Mouse (Mus musculus) embryonic facial prominence, embryonic 12.5 days (tissue): Measurements from ENCODE around the gene 4930412O13Rik. TPM values are rescaled to one million over a fixed set of nuclear protein-coding genes. Genes with fewer than 3 reads are reported as not detected.
A peak's percentile ranks its signal among the peaks of the same experiment; 100 is the strongest.

Experiments used
- ATAC-seq: fragments of 200-750 bp; cut with Nextera tagmentation; 2 replicates; pipeline ENCODE4 v1.8.0; 2017; ENCODE audit not compliant: insufficient number of reproducible peaks, insufficient read depth, low FRiP score, low TSS enrichment
- H3K27ac ChIP-seq: fragments of 300-500 bp; sonication (generic); 2 replicates; pipeline ENCODE4 v1.5.1; 2016; ENCODE audit warnings: mild to moderate bottlenecking
- H3K27me3 ChIP-seq: fragments of 300-500 bp; sonication (generic); 2 replicates; pipeline ENCODE4 v1.6.1; 2016; ENCODE audit warnings: mild to moderate bottlenecking, moderate library complexity
- H3K36me3 ChIP-seq: fragments of 300-500 bp; sonication (generic); 2 replicates; pipeline ENCODE4 v1.6.1; 2016; ENCODE audit warnings: mild to moderate bottlenecking
- H3K4me1 ChIP-seq: fragments of 300-500 bp; sonication (generic); 2 replicates; pipeline ENCODE4 v1.6.1; 2016
- H3K4me2 ChIP-seq: fragments of 300-500 bp; sonication (generic); replicated peaks from 2 replicates; pipeline ENCODE4 v1.6.1; 2016; ENCODE audit warnings: mild to moderate bottlenecking, moderate library complexity
- H3K4me3 ChIP-seq: fragments of 300-500 bp; sonication (generic); 2 replicates; pipeline ENCODE4 v1.5.1; 2016; ENCODE audit warnings: mild to moderate bottlenecking
- H3K9ac ChIP-seq: fragments of 300-500 bp; sonication (generic); 2 replicates; pipeline ENCODE4 v1.6.1; 2016; ENCODE audit warnings: mild to moderate bottlenecking, moderate library complexity
- H3K9me3 ChIP-seq: fragments of 300-500 bp; sonication (generic); 2 replicates; pipeline ENCODE4 v1.6.1; 2016; ENCODE audit warnings: mild to moderate bottlenecking, moderate library complexity
- WGBS: fragments of 180-500 bp; shearing (Covaris S2); methylation state at CpG from one replicate; pipeline ENCODE4 v1.1.7; 2016; 5-methylcytosine and 5-hydroxymethylcytosine counted together
- polyA plus RNA-seq: library from polyadenylated mRNA; unstranded; fragments of >200 nt; fragmentation: Nextera tagmentation; extraction: Ambion mirVana; gene quantifications from 2 replicates; pipeline ENCODE4 v1.2.1, GENCODE M21; 2016

4930412O13Rik gene
- polyA plus RNA-seq, 1 experiment from 2014 or later, result 1.8 TPM

DNA sequence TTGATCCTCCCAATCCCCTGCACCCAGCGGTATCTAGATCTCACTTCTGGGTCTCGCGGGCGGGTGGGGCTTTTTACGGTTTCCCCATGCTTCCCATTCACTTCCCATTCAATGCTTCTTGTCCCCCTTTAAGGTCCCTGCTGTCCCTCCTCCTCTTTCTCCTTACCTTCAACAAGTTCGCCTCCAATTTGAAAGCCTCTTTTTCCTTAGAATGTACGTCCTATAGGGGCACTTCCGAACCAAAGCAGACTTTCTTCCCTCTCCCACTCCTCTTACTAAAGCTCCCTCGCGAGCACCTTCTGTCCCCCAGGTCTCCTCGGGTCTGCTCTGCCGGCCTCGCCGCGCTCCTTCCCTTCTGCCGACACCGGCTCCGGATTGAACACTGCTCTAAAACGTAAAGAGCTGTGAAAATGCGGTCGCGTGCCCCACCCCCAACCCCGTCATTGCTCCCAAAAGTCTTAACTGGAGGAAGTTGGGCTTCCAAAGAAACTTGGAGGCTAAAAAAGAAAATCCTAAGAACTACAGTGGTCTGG is 8.7 kb downstream of the 4930412O13Rik start, which contains the start of gene Gata3:
Gata3 (minus strand) TSS at position 384 of the 533 bp plus-strand sequence.
- no peaks in the 10 kb centered on the region for H3K9me3 ChIP-seq
- H3K4me2 ChIP-seq, result peak within 1 kb of the TSS; percentile 42
- H3K27me3 ChIP-seq, result peaks cover 88% of the 10 kb centered on the region
- peak within 1 kb of the TSS; percentile 25; the same call in 1 of the 2 replicates for H3K4me3 ChIP-seq
- no peak within 1 kb of the TSS for H3K9ac ChIP-seq
- under 1% methylated on average over 23 of the region's 23 CpGs for WGBS
- no peaks in the 10 kb centered on the region for H3K36me3 ChIP-seq
- H3K27ac ChIP-seq, result no peak within 1 kb of the TSS
- peaks cover 5% of the 10 kb centered on the region; the same call in 1 of the 2 replicates for H3K4me1 ChIP-seq
- no peak for ATAC-seq

DNA sequence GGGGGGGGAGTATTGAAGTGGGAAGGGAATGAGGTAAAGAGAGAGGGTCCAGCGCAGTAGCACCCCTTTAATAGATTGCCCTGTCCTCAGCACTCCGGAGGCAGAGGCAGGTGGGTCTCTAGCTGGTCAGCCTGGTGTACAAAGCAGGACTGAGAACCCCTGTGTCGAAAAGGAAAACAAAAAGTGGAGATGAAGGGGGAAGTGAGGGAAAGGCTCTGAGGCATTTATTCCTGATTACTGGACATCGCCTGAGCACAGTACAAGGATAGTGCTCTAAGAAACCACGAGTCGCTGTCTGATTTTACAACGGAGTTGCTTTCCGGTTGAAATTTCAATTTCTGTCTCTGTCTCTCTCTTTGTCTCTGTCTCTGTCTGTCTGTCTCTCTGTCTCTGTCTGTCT is 9.2 kb downstream of the 4930412O13Rik start:
- peaks cover 5% of the 10 kb centered on the region; the same call in 1 of the 2 replicates for H3K4me1 ChIP-seq
- H3K27ac ChIP-seq, result no peak overlapping the region
- no peaks in the 10 kb centered on the region for H3K9me3 ChIP-seq
- 0 out of 2 replicates have a peak overlapping the region, but pooled peaks have one; percentile 25 for H3K4me3 ChIP-seq
- H3K36me3 ChIP-seq, result no peaks in the 10 kb centered on the region
- H3K9ac ChIP-seq, result no peak overlapping the region
- H3K27me3 ChIP-seq, result peaks cover 89% of the 10 kb centered on the region
- 9% methylated on average over 8 of the region's 8 CpGs for WGBS
- peak overlapping the region; percentile 42; the same call in 1 of the 2 replicates for H3K4me2 ChIP-seq
- no peak for ATAC-seq

DNA sequence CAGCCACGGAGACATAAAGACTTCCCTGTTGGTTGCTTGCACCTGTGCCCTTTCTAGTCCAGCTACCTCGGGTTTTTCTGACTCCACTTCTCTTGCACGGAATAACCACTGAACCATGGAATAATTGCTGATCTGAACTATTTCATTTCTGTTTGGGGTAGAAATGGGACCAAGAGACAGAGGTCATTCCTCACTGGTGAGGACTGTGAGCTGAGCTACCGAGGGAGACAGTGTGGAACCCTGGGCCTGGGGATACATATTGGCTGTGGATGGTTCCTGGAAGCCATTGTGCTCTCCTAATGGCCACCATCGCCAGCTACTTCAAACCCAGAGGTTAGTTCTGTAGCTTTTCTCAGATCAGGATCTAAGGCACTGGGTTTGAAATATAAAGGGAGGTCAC is 9.9 kb downstream of the 4930412O13Rik start:
- 2% methylated on average over 5 of the region's 5 CpGs for WGBS
- H3K27ac ChIP-seq, result no peak overlapping the region
- peaks cover 11% of the 10 kb centered on the region for H3K4me1 ChIP-seq
- no peak overlapping the region for H3K9ac ChIP-seq
- no peak overlapping the region for H3K4me2 ChIP-seq
- H3K4me3 ChIP-seq, result no peak overlapping the region
- no peaks in the 10 kb centered on the region for H3K9me3 ChIP-seq
- H3K27me3 ChIP-seq, result peaks cover 89% of the 10 kb centered on the region
- no peak for ATAC-seq
- no peaks in the 10 kb centered on the region for H3K36me3 ChIP-seq

DNA sequence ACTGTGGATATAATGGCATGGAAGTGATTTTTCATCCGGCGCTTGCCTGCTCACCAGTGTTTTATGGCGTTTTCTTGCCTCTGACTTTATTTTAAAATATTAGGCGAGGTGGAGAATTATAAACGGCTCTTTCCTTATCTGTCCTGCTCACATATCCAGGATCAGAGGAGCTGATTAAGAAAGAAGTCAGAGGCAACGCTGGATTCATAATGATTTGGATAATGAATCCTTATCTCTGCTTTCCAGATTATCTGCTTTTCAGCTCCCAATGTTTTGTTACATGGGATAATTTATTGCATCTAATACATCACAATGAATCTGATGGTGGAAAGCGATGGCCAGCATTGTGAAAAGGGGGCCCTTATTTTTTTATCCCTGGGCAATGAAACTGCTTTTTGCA is 11.5 kb downstream of the 4930412O13Rik start:
- Histone ChIP-seq H3K36me3 (no peaks in the 10 kb centered on the region), H3K27ac (no peak overlapping the region), H3K4me1 (peaks cover 14% of the 10 kb centered on the region), H3K9me3 (no peaks in the 10 kb centered on the region), H3K4me2 (no peak overlapping the region), H3K9ac (no peak overlapping the region), H3K4me3 (no peak overlapping the region), H3K27me3 (peaks cover 89% of the 10 kb centered on the region)
- ATAC-seq, result no peak
- WGBS, result 6% methylated on average over 7 of the region's 7 CpGs

DNA sequence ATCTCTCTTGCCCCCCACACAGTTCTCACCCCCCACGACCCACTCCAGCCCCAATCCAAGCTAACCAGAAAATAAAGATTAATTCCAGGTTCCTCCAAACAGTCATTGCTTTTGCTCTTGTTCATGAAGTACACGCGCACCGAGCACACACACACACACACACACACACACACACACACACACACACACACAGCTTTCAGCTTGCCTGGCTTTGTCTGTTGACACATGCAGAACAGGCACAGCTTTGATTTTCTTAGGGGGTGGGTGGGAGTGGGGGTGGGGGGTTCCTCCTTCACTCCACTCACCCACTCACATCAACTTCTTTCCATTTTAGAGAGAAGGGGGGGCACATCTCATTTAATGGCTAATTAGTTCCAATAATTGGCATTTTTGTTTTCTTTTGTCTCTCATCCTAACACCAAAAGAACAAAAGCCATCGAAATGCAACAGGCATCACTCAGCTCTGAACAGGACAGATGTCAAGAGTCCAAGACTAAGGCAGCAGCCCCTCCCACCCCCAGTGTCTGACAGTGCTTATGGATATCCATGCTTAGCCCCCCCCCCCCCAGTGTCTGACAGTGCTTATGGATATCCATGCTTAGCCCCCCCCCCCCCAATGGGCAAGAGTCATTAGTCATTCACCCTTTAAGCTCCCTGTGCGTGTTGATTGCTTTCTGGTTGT is 12.4 kb downstream of the 4930412O13Rik start:
- H3K9ac ChIP-seq, result no peak overlapping the region
- H3K4me1 ChIP-seq, result peaks cover 14% of the 10 kb centered on the region
- peaks cover 92% of the 10 kb centered on the region for H3K27me3 ChIP-seq
- H3K4me2 ChIP-seq, result no peak overlapping the region
- no peak overlapping the region for H3K4me3 ChIP-seq
- no peaks in the 10 kb centered on the region for H3K36me3 ChIP-seq
- H3K9me3 ChIP-seq, result no peaks in the 10 kb centered on the region
- H3K27ac ChIP-seq, result no peak overlapping the region
- WGBS, result 1% methylated on average over 5 of the region's 6 CpGs
- ATAC-seq, result no peak

DNA sequence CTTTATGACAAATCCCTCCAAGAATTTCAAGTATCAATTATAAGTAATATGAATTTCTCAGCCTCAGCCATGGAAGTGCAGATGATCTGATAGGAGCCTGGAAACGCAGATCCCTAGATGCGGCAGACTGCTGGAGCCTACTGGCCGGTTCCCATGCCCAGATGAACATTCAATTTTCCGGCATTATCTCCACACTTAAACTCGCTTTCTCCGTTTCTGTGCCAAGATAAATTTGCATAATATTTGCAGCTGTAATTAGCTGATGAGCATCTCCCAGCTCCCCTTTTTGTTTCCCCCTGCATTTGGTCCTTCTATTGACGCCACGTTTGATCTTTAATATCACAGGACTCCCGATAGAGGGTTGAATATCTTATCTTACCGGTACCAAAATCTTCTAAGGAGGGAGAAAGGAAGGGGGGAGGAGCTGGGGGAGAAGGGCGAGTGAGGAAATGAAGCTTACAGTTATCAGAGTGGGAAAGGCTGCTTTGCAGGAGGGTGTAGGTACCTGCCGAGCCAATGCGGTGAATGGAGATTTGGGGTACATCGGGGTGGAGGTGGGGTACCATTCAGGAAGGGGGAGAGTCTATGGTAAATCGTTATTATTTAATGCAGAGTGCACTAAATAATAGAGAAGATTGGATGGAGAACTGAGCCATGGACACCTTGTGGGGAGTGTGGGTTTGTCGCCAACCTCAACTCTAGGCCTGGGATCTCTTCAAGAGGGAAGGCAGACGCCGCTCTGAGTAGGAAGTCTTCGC is 14.0 kb downstream of the 4930412O13Rik start:
- WGBS, result 2% methylated on average over 19 of the region's 19 CpGs
- ATAC-seq, result no peak

DNA sequence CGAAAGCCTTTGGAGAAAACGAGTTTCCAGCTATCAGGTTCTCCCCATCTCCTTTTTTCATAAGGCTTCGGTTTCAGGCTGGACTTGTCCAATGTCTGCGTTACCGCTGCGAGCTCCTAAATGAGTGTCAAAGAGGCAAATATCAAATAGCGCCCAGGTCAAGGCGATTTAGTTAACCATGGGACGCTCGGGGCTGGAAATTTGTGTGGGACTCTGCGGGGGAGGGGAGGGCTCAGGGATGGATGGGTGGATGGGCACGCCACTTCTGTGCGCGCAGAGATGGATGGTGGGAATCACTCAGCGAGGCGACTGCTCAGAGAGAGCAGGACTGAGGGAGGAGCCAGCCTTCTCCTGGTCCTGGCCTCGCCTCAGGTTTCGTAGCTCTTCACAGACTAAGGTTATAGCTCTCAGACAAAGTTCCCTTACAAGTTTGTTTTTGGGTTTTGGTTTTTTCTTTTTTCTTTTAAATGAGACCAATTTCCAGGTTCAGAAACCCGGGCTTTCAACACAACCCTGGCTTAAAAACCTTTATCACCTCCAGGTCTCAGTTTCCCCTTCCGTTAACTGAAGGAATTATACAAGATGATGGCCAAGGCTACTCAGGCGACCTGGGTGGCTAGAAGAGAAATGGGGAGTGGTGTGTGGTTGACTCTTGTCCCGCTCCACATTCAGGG is 15.2 kb downstream of the 4930412O13Rik start:
- peaks cover 9% of the 10 kb centered on the region; the same call in 1 of the 2 replicates for H3K4me1 ChIP-seq
- peak overlapping the region; percentile 15; the same call in 1 of the 2 replicates for H3K4me3 ChIP-seq
- 2% methylated on average over 22 of the region's 22 CpGs for WGBS
- H3K9ac ChIP-seq, result no peak overlapping the region
- H3K27ac ChIP-seq, result no peak overlapping the region
- no peaks in the 10 kb centered on the region for H3K36me3 ChIP-seq
- H3K4me2 ChIP-seq, result peak overlapping the region; percentile 38
- peaks cover 79% of the 10 kb centered on the region for H3K27me3 ChIP-seq
- H3K9me3 ChIP-seq, result no peaks in the 10 kb centered on the region
- ATAC-seq, result no peak; the same call in 1 of the 2 replicates

More for the DNA sequence above, 14.0 kb downstream of the 4930412O13Rik start:
- peaks cover 91% of the 10 kb centered on the region for H3K27me3 ChIP-seq
- H3K4me1 ChIP-seq, result peaks cover 9% of the 10 kb centered on the region; the same call in 1 of the 2 replicates
- H3K9ac ChIP-seq, result no peak overlapping the region
- H3K27ac ChIP-seq, result no peak overlapping the region
- H3K9me3 ChIP-seq, result no peaks in the 10 kb centered on the region
- no peaks in the 10 kb centered on the region for H3K36me3 ChIP-seq
- H3K4me2 ChIP-seq, result 0 out of 2 replicates have a peak overlapping the region, but pooled peaks have one; percentile 38
- H3K4me3 ChIP-seq, result no peak overlapping the region

DNA sequence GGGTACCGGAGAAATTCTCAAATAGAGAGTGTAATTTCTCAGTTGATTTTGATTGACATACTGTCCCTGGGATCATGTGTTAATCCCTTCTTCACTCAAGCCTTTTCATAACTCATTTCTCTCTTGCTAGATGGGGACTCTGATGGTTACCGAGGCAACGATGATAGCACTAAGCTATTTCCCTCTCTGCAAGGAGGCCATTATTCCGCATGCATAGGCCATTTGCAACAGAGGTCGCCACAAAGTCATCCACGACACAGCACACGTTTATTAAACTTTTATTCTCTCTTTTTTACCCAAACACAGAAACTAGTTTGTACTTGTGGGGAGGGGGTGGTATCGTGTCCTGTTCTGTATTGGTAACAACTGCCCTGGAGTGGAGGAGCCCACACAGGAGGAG is 16.8 kb downstream of the 4930412O13Rik start:
- no peak overlapping the region for H3K9ac ChIP-seq
- no peak overlapping the region for H3K4me2 ChIP-seq
- H3K27me3 ChIP-seq, result peaks cover 70% of the 10 kb centered on the region
- 7% methylated on average over 8 of the region's 8 CpGs for WGBS
- H3K4me1 ChIP-seq, result peaks cover 9% of the 10 kb centered on the region; the same call in 1 of the 2 replicates
- no peaks in the 10 kb centered on the region for H3K9me3 ChIP-seq
- no peak for ATAC-seq
- H3K27ac ChIP-seq, result no peak overlapping the region
- H3K36me3 ChIP-seq, result no peaks in the 10 kb centered on the region
- H3K4me3 ChIP-seq, result no peak overlapping the region

DNA sequence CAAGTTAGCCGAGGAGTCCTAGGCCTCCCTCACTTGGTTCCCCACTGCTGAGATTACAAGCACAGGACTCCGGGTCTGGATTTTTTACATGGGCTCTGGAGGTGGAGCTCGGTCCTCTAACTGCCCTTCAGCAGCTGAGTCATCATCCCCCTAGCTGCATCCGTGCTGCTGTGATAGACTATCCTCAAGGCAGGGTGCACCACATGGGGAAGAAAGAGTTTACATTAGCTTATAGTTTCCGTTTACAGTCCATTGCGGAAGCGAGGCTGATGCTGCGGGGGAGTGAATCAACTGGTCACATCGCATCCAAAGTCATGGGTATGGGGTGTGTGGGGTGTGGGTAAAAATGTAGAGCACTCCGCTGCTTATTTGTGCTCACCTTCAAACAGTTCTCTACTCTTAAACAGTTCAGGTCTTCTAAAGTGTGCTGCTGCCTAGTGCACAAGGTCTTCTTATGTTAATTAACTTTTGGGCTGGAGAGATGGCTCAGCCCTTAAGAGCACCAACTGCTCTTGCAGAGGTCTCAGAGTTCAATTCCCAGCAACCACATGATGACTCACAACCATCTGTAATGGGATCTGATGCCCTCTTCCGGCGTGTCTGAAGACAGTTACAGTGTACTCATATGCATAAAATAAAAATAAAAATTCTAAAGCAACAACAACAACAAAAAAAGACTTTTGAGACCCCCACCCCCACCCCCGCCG is 23.0 kb downstream of the 4930412O13Rik start:
- 0 out of 2 replicates have a peak, but pooled peaks cover 6% of the 10 kb centered on the region for H3K4me1 ChIP-seq
- H3K9ac ChIP-seq, result no peak overlapping the region
- ATAC-seq, result no peak
- WGBS, result 69% methylated on average over 14 of the region's 14 CpGs
- H3K36me3 ChIP-seq, result no peaks in the 10 kb centered on the region
- no peak overlapping the region for H3K4me3 ChIP-seq
- no peak overlapping the region for H3K27ac ChIP-seq
- no peak overlapping the region for H3K4me2 ChIP-seq
- H3K27me3 ChIP-seq, result peaks cover 9% of the 10 kb centered on the region
- H3K9me3 ChIP-seq, result no peaks in the 10 kb centered on the region

DNA sequence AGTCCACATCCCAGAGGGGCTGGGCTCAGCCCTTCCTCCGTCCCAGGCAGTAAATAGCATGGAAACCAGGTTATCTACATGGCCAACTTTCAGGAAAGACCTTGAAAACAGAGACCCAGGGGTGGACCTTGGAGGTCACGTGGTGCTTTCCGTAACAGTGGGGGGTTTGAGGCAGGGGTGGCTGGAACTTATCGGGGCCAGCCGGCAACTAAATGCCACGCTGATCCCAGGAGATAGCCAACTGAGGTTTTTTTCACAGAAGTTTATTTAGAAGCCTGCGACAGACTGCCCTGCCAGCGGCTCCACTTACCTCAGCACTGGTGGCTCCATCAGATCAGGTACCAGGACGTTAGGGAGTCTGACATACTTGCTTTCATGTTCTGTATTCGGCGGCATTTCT is 24.9 kb downstream of the 4930412O13Rik start:
- 0 out of 2 replicates have a peak, but pooled peaks have one; percentile 15 for ATAC-seq
- no peak overlapping the region for H3K27ac ChIP-seq
- H3K4me3 ChIP-seq, result peak overlapping the region; percentile 22
- peak overlapping the region; percentile 48 for H3K4me2 ChIP-seq
- no peaks in the 10 kb centered on the region for H3K27me3 ChIP-seq
- H3K36me3 ChIP-seq, result no peaks in the 10 kb centered on the region
- 0 out of 2 replicates have a peak overlapping the region, but pooled peaks have one; percentile 10 for H3K9ac ChIP-seq
- H3K9me3 ChIP-seq, result no peaks in the 10 kb centered on the region
- H3K4me1 ChIP-seq, result 0 out of 2 replicates have a peak, but pooled peaks cover 6% of the 10 kb centered on the region
- 6% methylated on average over 11 of the region's 11 CpGs for WGBS

DNA sequence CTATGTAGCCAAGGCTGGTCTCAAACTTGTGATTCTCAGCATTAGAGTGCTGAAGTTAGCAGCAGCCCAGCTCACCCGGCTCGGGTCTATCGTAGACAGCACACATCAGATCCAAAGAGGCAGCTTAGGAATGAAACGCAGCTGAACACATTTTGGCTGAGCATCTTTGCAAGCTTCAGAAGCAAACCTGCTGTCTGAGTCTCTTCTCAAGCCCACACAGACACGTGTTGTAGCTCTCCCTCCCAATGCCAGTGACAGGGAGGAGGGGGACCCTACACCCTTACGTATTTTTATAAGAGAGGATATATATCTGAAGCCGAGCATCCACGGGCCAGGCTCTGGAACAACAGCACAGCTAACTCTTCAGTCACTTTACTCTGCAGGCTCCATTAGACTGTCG is 36.5 kb downstream of the 4930412O13Rik start:
- Histone ChIP-seq H3K36me3 (peaks cover 10% of the 10 kb centered on the region), H3K4me1 (no peaks in the 10 kb centered on the region), H3K4me3 (no peak overlapping the region), H3K4me2 (no peak overlapping the region), H3K27me3 (no peaks in the 10 kb centered on the region), H3K27ac (no peak overlapping the region), H3K9ac (no peak overlapping the region), H3K9me3 (no peaks in the 10 kb centered on the region)
- ATAC-seq, result no peak
- 91% methylated on average over 9 of the region's 9 CpGs for WGBS
